Mouse (Mus musculus) cerebellum, adult 8-10 months (tissue): ENCODE results near the gene Tubg1.
"Not testable (repeated sequence)": the region's sequence is repeated elsewhere in the genome, so short reads cannot be mapped to it uniquely, and the experiment has no call there.

Source experiments
- DNase-seq: peaks from one replicate; pipeline ENCODE4 v3.0.0; 2022

The Tubg1 gene

DNA sequence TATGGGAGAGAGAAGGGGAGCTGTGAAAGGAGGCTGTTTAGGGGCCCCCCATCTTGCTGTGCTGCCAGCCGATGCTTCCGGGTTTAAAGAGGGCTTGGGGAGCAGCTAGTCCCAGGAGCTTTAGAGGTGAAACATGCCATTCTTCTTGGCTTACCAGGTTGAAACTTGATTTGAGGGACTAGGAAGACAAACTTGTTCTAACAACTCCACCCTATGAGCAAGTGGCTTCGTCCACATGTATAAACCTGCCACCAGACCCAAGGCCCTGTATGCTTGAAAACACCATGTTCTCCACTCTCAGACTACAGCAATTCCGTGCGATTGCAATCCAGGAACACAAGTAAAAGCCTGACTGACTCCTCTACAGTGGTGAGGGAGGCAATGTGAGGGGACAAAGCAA is 16.7 kb upstream of the Tubg1 start:
- no peak for DNase-seq

DNA sequence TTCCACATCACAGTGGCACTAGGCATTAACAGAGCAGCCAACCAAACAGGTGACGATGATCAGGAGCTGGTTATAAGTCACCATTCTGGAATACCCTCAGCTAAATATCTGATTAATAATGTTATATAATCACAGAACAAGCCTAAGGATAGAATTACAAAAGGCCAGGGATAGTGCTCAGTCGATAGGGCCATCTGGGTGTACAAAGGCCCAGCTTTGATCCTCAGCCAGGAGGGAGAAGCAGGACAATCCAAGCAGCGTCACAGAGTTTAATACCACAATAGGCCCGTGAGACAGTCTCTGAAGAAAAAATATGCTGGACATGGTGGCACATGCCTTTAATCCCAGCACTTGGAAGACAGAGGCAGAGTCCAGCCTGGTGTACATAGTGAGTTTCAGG is 10.4 kb upstream of the Tubg1 start:
- no peak for DNase-seq

DNA sequence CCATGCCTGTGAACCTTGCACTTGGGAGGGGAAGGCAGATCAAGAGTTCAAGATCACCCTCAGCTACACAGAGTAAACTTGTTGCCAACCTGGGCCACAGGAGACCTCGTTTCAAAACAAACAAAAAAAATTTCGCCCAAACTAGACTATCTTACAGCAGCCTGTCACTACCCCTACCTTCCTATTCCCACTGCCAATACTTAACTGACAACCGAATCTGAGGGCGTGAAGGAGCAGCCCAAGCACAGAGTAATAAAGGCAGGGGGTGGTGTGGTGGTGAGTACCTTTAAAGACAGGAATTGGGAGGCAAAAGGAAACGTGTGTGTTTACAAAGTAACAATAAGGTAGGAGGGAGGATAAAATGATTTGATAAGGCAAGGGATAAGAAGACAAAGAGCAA is 9.0 kb upstream of the Tubg1 start:
- no peak for DNase-seq

DNA sequence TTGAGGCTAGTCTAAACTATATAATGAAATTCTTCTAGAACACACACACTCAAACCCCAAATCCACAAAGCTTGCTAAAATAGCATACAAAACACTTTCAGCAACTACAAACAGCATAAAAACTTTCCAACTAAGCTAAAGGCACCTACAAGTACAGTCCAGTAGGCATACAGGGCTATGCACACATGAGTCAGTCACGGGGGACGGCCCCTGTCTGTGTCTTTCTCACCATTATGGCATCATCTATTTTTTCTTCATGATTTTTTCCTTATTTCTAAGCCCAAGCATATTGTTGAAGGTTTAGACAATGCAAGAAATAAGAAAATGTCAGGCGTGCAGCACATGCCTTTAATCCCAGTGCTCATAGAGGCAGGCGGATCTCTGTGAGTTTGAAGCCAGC is 8.6 kb upstream of the Tubg1 start:
- no peak for DNase-seq

DNA sequence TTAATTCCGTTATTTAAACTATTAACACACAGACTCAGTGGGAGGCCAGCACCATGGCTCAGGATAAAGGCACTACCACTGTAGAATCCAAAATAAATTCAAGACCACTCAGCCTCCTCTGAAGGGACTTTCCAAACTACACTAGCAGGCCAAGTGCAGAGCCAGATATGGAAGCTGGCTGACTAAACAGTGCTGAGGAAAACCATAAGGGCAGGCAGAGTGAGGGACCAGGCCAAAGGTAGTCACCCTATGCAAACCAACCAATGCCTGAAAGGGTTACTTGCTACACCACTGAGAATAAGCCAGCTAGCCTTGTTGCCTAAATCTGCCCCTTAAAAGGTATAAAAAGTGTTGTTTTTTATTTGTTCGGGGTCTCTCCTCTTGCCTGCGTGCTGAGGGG is 7.6 kb upstream of the Tubg1 start:
- no peak for DNase-seq

DNA sequence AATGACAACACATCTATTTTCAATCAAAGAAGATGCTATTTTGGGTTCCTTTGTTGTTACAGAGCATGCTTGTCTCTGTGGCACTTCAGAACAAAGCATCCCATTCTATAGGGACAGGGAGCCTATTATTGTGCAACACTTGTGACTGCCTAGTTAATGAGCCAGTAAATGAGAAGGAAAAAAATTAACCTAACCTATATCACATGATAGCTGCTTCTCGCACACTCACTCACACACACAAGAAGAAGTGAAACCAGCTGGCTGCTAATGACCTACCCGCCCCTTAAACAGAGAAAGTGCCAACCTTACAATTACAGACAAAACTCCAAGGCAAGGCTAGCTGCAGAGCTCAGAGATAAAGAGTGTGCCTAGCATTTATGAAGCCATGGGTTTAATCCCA is 4.2 kb upstream of the Tubg1 start:
- no peak for DNase-seq

DNA sequence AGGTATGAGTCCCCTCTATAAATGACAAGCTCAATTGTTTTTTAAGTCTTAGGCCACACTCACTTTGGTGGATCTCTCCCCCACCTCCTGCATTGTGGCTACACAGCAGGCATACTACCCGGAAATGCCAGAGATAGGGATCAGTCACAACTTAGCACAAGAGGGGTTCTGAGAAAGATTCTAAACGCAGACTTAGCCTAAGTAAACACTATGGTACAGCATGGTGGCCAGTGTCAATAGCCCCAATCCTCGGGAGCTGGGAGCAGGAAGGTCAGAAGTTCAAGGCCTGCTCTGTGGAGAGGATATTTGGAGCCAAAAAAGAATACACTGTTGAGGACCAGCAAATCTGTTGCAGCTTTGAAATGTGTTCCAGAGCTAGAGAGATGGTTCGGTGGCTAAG is 1.6 kb upstream of the Tubg1 start:
- DNase-seq: no peak

DNA sequence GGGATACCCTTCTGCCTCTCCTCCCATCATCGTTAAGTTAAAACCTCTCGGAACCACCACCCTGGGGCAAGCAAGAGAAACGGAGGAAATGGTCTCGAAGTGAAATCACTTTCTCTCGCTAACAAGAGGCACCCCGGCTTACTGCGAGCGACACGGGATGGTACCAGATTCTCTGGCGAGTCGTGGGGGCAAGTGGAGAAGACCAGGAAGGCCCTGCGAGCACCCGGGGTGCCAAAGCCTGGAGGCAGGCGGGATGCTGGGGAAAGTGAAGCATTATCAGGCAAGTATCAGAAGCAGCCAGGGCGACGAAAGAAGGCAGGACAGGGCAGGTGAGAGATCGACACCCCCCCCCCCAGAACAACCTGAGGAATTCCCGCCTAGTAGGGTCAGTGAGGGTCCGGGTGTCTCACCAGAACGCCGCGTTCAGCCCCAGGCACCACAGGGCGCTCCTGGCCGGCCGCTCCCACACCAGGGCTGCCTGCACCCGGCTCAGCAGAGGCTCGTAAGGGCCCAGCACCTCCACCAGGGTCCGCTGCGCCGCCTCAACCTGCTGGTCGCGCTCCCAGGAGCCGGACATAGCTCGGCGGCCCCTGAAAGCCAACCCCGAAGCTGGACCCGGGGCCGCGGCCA is 492 bp upstream of the Tubg1 start:
- DNase-seq: no peak

DNA sequence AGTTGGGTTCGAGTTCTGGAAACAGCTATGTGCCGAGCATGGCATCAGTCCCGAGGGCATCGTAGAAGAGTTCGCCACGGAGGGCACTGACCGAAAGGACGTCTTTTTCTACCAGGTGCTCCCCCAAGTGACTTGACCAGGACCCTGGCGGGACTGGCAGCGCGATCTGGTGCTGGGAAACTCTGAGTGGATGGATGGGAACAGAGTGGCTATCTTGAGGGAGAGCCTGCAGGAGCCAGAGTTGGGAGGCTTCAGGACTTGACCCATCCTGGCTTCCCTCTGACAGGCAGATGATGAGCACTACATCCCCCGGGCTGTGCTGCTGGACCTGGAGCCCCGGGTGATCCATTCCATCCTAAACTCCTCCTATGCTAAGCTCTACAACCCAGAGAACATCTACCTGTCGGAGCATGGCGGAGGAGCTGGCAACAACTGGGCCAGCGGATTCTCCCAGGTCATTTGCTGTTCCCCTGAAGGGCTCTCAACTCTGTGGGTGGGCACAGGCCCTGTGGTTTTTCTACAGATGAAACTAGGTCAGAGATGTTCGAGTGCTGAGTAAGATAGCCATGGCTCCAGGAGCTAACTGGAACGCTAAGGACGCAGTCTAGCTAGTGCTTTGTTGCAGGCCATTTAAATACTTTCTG is 929 bp downstream of the Tubg1 start:
- no peak for DNase-seq

DNA sequence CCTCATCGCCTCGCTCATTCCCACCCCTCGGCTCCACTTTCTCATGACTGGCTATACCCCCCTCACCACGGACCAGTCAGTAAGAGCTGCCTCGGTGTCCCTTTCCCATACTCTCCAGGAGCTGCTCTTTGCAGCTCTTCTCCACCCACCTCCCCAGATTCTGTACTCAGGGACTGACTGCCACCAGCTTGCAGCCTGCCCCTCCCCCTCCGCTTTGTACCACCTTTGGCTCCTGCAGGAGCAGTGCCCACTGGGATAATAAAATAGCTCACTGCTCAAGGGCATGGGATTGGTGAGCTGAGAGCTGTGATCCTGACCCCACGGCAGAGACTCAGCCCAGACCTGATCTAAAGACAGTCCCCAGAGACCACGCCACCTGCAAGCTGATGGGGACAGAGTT is 4.8 kb downstream of the Tubg1 start:
- DNase-seq: not testable (repeated sequence)

DNA sequence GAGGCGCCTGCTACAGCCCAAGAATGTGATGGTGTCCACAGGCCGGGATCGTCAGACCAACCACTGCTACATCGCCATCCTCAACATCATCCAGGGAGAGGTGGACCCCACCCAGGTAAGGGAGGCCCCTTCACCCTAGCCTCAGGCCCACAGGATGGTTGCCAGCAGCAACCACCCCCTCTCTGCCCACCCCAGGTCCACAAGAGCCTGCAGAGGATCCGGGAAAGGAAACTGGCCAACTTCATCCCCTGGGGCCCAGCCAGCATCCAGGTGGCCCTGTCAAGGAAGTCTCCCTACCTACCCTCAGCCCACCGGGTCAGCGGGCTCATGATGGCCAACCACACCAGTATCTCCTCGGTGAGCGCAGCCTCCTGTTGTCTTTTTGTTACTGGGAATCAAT is 5.3 kb downstream of the Tubg1 start:
- DNase-seq: not testable (repeated sequence)

DNA sequence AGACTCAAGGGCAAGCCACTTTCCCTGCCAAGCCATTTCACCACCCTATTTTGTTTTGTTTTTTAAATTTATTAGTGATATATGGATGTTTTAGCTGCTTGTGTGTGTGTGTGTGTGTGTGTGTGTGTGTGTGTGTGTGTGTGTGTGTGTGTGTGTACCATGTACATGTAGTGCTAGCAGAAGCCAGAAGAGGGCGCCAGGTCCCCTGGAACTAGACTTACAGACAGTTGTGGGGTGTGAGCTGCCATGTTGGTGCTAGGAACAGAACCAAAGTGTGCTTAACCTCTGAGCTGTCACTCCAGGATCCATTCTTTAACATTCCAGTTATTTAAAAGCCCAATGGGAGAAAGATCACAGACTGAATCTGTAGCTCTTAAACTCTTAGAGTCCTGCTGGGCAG is 7.3 kb downstream of the Tubg1 start:
- DNase-seq: no peak

DNA sequence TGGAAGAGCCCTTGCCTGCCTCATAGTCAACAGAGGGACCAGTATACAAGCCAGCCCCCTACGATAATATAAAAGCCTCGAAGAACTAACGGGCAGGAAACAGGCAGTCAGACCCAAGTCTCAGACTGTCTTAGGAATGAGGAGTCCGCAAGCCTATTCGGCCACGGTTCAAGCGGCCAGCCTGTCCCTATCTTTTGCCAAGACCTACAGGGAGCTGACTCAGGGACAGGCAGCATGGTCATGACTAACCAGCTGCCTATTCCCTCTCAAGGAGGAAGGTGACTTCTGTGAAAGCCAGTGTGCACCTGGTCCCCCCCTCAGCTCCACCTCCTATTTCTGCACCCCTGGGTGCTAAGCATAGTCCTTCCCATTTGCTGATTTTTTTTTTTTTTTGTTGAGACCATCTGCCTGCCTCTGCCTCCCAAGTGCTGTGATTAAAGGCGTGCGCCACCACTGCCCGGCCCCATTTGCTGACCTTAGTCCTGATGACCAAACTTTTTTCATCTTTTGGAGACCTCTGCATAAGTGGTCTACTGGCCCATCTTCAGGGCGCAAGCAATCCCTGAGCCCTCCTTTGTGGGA is 9.3 kb downstream of the Tubg1 start:
- peak; percentile 73 for DNase-seq

DNA sequence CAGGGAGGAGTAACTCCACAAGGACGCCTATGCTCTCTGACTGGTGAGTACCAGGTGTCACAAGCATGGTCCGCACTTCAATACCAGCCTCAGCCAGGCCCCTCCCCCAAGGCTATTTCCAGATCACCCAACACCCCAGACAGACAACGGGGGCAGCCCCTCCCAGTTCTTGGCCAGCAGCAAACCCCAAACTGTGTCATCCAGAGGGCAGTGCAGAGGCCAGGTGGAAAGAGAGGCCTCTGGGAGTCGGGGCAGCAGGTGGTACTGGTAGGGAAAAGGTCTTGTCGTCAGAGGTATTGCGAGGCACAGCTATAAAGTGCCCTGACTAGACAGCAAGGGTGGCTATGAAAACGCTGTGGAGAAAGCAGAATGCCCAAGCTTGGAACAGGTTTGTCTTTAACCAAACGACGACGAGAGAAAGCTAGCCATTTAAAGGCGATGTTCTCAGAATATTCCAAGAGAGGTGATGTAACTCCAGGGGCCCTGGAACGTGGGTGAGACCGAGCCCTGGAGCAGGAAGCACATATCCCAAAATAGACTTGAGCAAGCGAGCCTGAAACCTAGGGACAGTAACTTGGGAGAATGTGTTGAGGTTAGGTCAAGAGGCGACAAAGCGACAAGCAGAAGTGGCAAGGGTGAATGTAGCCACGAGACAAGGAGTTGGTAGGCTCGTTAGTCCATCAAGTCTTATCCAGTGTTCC is 10.5 kb downstream of the Tubg1 start:
- DNase-seq: no peak

DNA sequence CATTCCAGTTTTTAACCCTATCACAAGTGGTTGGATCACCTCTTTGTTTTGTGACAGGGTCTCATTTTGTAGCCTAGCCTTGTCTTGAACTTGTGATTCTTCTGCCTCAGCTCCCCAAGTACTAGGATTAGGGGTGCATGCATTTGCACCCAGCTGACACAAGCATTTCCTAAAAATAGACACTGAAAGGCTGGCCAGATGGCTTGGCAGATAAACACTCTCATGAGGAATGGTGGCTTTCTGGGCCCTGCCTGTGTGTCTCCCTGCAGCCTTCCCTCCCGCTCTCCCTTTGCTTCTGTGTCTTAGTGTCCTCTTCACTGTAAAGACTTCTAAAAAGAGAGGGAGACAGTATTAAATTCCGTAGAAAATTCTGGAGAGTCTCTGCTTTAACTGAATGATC is 11.4 kb downstream of the Tubg1 start:
- DNase-seq: peak; percentile 59

DNA sequence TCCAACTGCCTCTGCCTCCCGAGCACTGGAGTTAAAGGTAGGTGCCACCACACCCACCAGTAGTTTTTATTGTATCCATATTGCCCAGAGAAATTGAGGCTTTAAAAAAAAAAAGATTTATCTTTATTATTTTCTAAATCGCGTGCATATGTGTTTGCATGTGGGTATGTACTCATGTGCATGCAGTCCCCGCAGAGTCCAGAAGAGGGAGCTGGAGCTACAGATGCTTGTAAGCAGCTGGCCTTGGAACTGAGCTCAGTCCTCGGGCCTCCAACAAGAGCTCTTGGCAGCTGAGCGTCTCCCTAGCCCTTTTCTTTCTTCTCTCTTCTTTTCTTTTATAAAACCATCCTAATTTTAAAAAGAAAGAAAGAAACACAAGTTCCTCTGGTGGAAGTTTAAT is 12.0 kb downstream of the Tubg1 start:
- DNase-seq: no peak

DNA sequence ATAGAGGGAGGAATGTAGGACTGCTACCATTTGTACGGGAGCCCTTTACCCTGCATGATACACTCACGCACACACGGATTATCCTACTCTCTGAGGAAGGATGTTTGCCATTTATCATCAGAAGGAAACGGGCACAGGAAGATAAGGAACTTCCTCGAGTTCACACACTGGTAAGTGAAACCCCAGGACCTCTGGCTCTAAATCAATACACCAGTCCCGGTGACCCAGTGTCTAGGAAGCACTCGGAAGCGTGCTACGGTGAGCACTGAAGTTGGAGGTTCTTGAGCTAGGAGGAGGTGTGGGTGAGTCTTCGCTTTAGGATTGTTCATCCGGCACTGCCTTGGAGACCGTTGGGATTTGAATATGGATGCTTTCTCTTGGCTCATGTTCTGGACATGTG is 13.3 kb downstream of the Tubg1 start:
- no peak for DNase-seq

DNA sequence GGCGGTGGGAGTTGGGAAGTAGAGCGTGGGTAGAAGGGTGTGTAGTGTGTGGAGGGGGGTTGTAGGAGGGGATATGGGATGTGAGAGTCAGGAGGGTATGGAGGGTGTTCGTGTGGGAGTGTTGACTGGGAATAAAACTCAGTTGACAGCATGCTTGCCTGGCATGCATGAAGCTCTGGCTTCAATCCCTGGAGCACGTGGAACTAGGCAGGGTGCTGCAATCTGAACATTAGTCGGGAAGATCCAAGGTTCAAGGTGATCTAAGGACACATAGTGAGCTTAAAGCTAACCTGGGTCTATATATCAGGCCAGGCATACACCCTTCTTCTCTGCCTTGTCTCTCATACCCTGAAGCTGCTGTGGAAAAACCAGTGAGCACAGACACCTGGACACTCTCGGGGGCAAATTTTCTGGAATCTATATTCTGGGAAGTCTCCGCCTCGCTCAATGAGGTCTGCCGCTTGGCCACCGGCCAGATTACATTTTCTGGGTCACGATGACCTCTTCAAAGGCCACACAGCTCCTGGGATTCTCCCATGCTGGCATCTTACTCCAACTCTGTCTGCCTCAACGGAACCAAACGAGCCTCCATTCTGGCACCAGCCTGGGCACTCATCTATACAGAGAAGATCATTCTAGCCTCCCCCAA is 14.6 kb downstream of the Tubg1 start:
- no peak for DNase-seq

DNA sequence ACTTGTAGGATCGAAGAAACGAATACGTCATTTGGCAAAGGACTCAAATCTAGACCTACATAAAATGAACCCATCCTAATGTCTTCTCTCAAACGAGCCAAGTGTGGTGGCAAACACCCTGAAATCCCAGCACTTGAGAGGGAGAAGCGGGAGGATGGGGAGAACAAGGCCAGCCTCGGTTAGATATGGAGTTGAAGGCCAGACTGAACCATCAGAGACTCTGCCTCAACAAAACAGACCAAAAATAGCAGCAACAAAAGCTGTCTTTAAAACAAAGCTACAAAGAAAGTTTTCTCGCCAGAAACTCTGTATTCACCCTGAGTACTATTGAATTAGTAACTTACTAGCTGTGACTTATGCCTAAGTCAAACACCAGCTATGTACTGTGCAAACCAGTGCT is 17.3 kb downstream of the Tubg1 start:
- DNase-seq: no peak

DNA sequence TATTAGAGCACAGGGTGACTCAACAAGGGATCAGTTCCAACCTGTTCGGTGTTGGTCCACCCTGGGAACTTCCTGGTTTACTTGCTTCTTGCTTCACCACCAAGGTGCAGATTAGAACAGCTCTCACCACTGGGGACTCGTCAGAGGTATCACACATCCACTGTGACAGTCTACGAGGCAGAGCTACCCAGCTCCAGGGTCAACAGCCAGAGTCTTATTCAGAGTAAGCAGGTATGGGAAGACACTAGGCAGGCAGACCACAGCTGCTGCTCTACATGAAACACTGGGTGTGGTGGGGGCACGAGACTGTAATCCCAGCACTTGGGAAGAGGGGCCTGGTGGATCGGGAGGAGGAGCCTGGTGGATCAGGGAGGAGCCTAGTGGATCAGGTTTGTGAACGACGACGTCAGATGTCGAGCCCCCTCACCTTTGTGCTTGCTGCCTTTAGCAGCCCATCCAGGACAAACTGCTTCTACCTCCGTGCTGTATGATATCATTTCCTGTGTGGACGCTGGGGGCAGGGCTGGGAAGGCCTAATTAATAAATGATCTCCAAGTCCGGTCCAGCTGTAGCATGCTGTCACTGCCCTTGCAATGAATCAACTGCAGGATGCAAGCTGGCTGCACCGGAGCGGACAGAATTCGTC is 18.9 kb downstream of the Tubg1 start:
- DNase-seq: no peak

DNA sequence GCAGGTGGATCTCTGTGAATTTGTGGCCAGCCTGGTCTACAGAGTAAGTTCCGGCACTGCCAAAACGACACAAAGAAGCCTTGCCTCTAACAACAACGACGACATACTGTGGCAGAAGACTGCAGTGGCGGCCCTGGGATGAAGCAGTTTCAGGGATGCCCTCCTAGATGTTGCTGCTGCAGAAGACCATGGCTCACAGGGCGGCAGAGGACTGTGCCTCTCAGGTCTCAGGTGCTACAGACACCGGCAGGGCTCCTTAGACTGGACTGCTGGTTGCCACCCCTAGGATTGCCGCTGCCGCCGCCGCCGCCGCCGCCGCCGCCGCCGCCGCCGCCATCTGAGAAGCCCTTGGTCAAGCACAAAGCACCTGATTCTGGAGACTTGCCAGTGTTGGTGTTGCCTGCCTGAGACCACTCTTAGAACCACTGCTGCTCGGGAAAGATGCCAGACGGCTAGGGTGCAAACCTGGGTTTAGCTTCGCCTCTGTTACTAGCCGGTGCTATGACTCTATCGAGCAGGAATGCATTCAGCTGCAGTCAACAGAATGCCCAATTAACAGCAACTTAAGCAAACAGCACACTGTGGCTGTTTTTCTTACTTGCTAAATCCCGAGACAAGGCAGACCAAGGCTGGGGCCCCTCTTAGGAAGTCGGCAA is 20.6 kb downstream of the Tubg1 start:
- no peak for DNase-seq

DNA sequence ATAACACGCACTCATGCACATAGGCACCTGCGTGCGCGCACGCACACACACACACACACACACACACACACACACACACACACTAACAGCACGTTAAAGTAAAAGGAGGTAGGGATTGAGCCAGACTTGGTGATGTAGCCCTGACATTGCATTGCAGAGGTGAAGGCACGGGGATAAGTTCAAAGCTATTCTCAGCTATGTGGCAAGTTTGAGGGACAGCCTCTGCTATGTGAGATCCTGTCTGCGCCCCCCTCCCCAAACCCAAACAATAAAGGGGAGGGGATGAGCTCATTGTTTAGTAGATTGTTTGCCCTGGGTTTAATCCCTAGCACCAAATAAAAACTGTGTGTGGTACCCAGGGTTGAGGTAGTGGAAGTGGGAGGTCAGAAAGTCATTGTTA is 21.4 kb downstream of the Tubg1 start:
- no peak for DNase-seq
